Mouse (Mus musculus): Measurements from ENCODE around the gene D430041D05Rik. TPM values are rescaled to one million over a fixed set of nuclear protein-coding genes. Genes with fewer than 3 reads are reported as not detected.

The D430041D05Rik gene
- total and polyA plus RNA-seq, 3 experiments: not detected

- Histone ChIP-seq H3K27ac (ENCODE audit: insufficient read depth, low read depth) (no peak overlapping the region), H3K79me2 (replicated peaks; ENCODE audit: control insufficient read depth, extremely low read depth, insufficient read depth, poor library complexity, severe bottlenecking) (peaks cover 35% of the 10 kb centered on the region), H3K9ac (ENCODE audit: insufficient read depth, low read depth) (no peak overlapping the region), H3K36me3 (replicated peaks in 1 of 2; ENCODE audit: control insufficient read depth in 1 of 2, insufficient read depth in 1 of 2, low read length in 1 of 2) (peaks cover 0 to 16% of the 10 kb centered on the region in 2 experiments), H3K9me3 (replicated peaks; ENCODE audit: low read length) (no peaks in the 10 kb centered on the region), H3K4me2 (ENCODE audit: insufficient read depth, low read depth, poor library complexity, severe bottlenecking) (no peak overlapping the region), H3K4me3 (replicated peaks in 1 of 3; ENCODE audit: low read depth in 2 of 3, low read length in 2 of 3, poor library complexity in 1 of 3) (no peak overlapping the region), H3K27me3 (replicated peaks) (no peaks in the 10 kb centered on the region), H3K4me1 (ENCODE audit: control insufficient read depth in 1 of 2, insufficient read depth in 2 of 2) (peaks cover 3 to 20% of the 10 kb centered on the region in 2 experiments; a peak in 2 of 4 replicates)
- dilution Hi-C loops (cut with MboI; ENCODE audit: extremely low pct_ligation_motif_present, extremely low pct_unique_long_range_greater_than_20kb, low sequenced_read_pairs): no loop called here
- TF ChIP-seq ETS1 (conservative IDR thresholded peaks at IDR 0.05; ENCODE audit: low read depth, low read length): no peak
- no peak for TF ChIP-seq USF2 (conservative IDR thresholded peaks at IDR 0.05; ENCODE audit: low read depth, low read length)
- no peak for TF ChIP-seq EP300 (IDR thresholded peaks at IDR 0.05; ENCODE audit: low read length)
- TF ChIP-seq PAX5 (IDR thresholded peaks at IDR 0.05; ENCODE audit: low read length): no peak
- TF ChIP-seq POLR2A (IDR thresholded peaks at IDR 0.05; ENCODE audit: low read depth, low read length): no peak
- no peak for TF ChIP-seq MAX (IDR thresholded peaks at IDR 0.05; ENCODE audit: low read length)
- no peak for TF ChIP-seq MEF2A (IDR thresholded peaks at IDR 0.05; ENCODE audit: borderline replicate concordance, low read depth, low read length)
- no peak for TF ChIP-seq MXI1 (IDR thresholded peaks at IDR 0.05; ENCODE audit: low read depth, low read length)
- TF ChIP-seq RAD21 (IDR thresholded peaks at IDR 0.05; ENCODE audit: low read depth, low read length): no peak
- no peak for TF ChIP-seq MAZ (IDR thresholded peaks at IDR 0.05; ENCODE audit: low read depth, low read length)
- TF ChIP-seq JUN (IDR thresholded peaks at IDR 0.05; ENCODE audit: insufficient read depth, low read depth, low read length): no peak
- in situ Hi-C loops (cut with MboI; ENCODE audit: low pct_ligation_motif_present, low pct_unique_long_range_greater_than_20kb, low sequenced_read_pairs): no loop called here
- DNase-seq (ENCODE audit: extremely low read depth): no peak
These were observed 39.9 kb upstream of the D430041D05Rik start for GRCm38 (mm10) chr2:104450685-104451084.

- no peak overlapping the region for H3K4me2 ChIP-seq (ENCODE audit: insufficient read depth, low read depth, poor library complexity, severe bottlenecking)
- dilution Hi-C loops (cut with MboI; ENCODE audit: extremely low pct_ligation_motif_present, extremely low pct_unique_long_range_greater_than_20kb, low sequenced_read_pairs) (no loop called here), in situ Hi-C loops (cut with MboI; ENCODE audit: low pct_ligation_motif_present, low pct_unique_long_range_greater_than_20kb, low sequenced_read_pairs) (no loop called here)
- peaks cover 30% of the 10 kb centered on the region for H3K79me2 ChIP-seq (replicated peaks; ENCODE audit: control insufficient read depth, extremely low read depth, insufficient read depth, poor library complexity, severe bottlenecking)
- TF ChIP-seq ZMIZ1 (IDR thresholded peaks at IDR 0.05; ENCODE audit: low read depth, low read length) (no peak), ETS1 (conservative IDR thresholded peaks at IDR 0.05; ENCODE audit: low read depth, low read length) (no peak), PAX5 (IDR thresholded peaks at IDR 0.05; ENCODE audit: low read length) (no peak), JUND (conservative IDR thresholded peaks at IDR 0.05; ENCODE audit: low read depth, low read length) (no peak), POLR2AphosphoS2 (IDR thresholded peaks at IDR 0.05; ENCODE audit: low read depth, low read length) (no peak), USF2 (conservative IDR thresholded peaks at IDR 0.05; ENCODE audit: low read depth, low read length) (no peak), TBP (conservative IDR thresholded peaks at IDR 0.05; ENCODE audit: low read depth, low read length) (no peak), ZC3H11A (IDR thresholded peaks at IDR 0.05; ENCODE audit: low read depth, low read length) (no peak), POLR2A (IDR thresholded peaks at IDR 0.05; ENCODE audit: low read depth, low read length) (no peak), MAFK (IDR thresholded peaks at IDR 0.05; ENCODE audit: insufficient replicate concordance, low read length) (no peak), ELF1 (IDR thresholded peaks at IDR 0.05; ENCODE audit: low read depth, low read length) (no peak), JUN (IDR thresholded peaks at IDR 0.05; ENCODE audit: insufficient read depth, low read depth, low read length) (no peak), SMC3 (IDR thresholded peaks at IDR 0.05; ENCODE audit: low read depth, low read length) (no peak), E2F4 (IDR thresholded peaks at IDR 0.05; ENCODE audit: insufficient replicate concordance, low read depth, low read length) (no peak), BHLHE40 (IDR thresholded peaks at IDR 0.05; ENCODE audit: low read depth, low read length) (no peak), NELFE (IDR thresholded peaks at IDR 0.05; ENCODE audit: low read depth, low read length) (no peak), ZNF384 (IDR thresholded peaks at IDR 0.05; ENCODE audit: low read depth, low read length) (no peak), SIN3A (IDR thresholded peaks at IDR 0.05; ENCODE audit: low read length) (no peak)
- no peaks in the 10 kb centered on the region for H3K27me3 ChIP-seq (replicated peaks)
- DNase-seq (ENCODE audit: extremely low read depth): no peak
- peaks cover 3 to 17% of the 10 kb centered on the region in 2 experiments; a peak in 2 of 4 replicates for H3K4me1 ChIP-seq (ENCODE audit: control insufficient read depth in 1 of 2, insufficient read depth in 2 of 2)
- no peak overlapping the region for H3K27ac ChIP-seq (ENCODE audit: insufficient read depth, low read depth)
- H3K36me3 ChIP-seq (replicated peaks in 1 of 2; ENCODE audit: control insufficient read depth in 1 of 2, insufficient read depth in 1 of 2, low read length in 1 of 2): peaks cover 0 to 21% of the 10 kb centered on the region in 2 experiments
- no peaks in the 10 kb centered on the region for H3K9me3 ChIP-seq (replicated peaks; ENCODE audit: low read length)
- H3K4me3 ChIP-seq (replicated peaks in 1 of 3; ENCODE audit: low read depth in 2 of 3, low read length in 2 of 3, poor library complexity in 1 of 3): no peak overlapping the region
- H3K9ac ChIP-seq (ENCODE audit: insufficient read depth, low read depth): no peak overlapping the region
These were observed 38.4 kb upstream of the D430041D05Rik start for GRCm38 (mm10) chr2:104449191-104449590.
